Mouse (Mus musculus) embryonic fibroblast, embryonic 13.5 days (primary cell): Measurements from ENCODE around the gene Wbp2.

Experiments
- CTCF ChIP-seq: IDR thresholded peaks from 2 replicates; pipeline ENCODE4 v1.5.1; 2011; ENCODE audit warnings: mild to moderate bottlenecking, control low read depth, low read length, moderate library complexity, borderline replicate concordance; ENCODE audit not compliant: insufficient read depth
- POLR2A ChIP-seq: IDR thresholded peaks from 2 replicates; pipeline ENCODE4 v1.6.1; 2011; ENCODE audit warnings: low read depth, mild to moderate bottlenecking, control low read depth, low read length, moderate library complexity

DNA sequence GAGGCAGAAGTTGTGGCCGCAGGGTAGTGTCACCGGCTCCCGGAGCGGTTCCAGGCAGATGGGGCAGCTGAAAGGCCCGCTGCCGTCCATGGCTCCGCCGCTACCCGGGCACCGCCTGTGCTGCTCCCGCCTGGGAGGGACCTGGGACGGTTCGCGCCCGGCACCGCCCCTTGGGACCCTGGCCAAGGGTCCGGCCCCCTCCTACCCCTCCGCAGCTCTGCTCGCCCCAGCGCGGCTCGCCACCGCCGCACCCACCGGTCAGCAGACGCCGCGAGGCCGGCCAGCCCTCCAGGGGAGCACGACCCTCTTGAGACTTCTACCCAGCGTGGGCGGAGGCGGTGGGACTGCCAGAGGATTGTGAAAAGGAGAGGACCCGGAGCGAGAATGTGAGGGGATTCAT lies 23.3 kb upstream of the Wbp2 start:
- no peak for TF ChIP-seq CTCF
- TF ChIP-seq POLR2A, result peak; percentile 81
